Mouse (Mus musculus): ENCODE data around the gene Tnk1. TPM values are rescaled to one million over a fixed set of nuclear protein-coding genes. Genes with fewer than 3 reads are reported as not detected.

Gene Tnk1
- polyA plus RNA-seq, 1 experiment from 2014 or later: not detected

- H3K9ac ChIP-seq: no peak within 1 kb of the TSS
- H3K4me2 ChIP-seq (replicated peaks): no peak within 1 kb of the TSS
- ATAC-seq (ENCODE audit: low FRiP score) (no peak), DNase-seq (ENCODE audit: low spot score) (no peak)
- H3K27ac ChIP-seq: no peak within 1 kb of the TSS
- H3K4me1 ChIP-seq (replicated peaks; ENCODE audit: control insufficient read depth, insufficient read depth, low read length): no peaks in the 10 kb centered on the region
- no peaks in the 10 kb centered on the region for H3K9me3 ChIP-seq (ENCODE audit: control insufficient read depth, low read length)
- no peaks in the 10 kb centered on the region for H3K27me3 ChIP-seq (ENCODE audit: control insufficient read depth, insufficient read depth, low read length)
- no peaks in the 10 kb centered on the region for H3K36me3 ChIP-seq (replicated peaks; ENCODE audit: control insufficient read depth, insufficient read depth)
- H3K4me3 ChIP-seq (replicated peaks; ENCODE audit: low read length): no peak within 1 kb of the TSS
- WGBS: 85% methylated on average over 2 of the region's 2 CpGs
These were observed 40.2 kb downstream of the Tnk1 start, which contains the start of gene Spem2 for GRCm38 (mm10) chr11:69818365-69818764. Gene Spem2 (minus strand): TSS chr11:69818465.

- no peak overlapping the region for H3K4me3 ChIP-seq (replicated peaks; ENCODE audit: low read length)
- H3K4me2 ChIP-seq (replicated peaks): no peak overlapping the region
- H3K27ac ChIP-seq: no peak overlapping the region
- DNase-seq (ENCODE audit: low spot score): no peak
- WGBS: 93% methylated on average over 12 of the region's 12 CpGs
- no peaks in the 10 kb centered on the region for H3K9me3 ChIP-seq (ENCODE audit: control insufficient read depth, low read length)
- no peaks in the 10 kb centered on the region for H3K27me3 ChIP-seq (ENCODE audit: control insufficient read depth, insufficient read depth, low read length)
- H3K36me3 ChIP-seq (replicated peaks; ENCODE audit: control insufficient read depth, insufficient read depth): no peaks in the 10 kb centered on the region
- no peak for ATAC-seq (ENCODE audit: low FRiP score)
- no peaks in the 10 kb centered on the region for H3K4me1 ChIP-seq (replicated peaks; ENCODE audit: control insufficient read depth, insufficient read depth, low read length)
- no peak overlapping the region for H3K9ac ChIP-seq
These were observed 42.0 kb downstream of the Tnk1 start for GRCm38 (mm10) chr11:69816520-69816919.

- no peaks in the 10 kb centered on the region for H3K9me3 ChIP-seq (ENCODE audit: control insufficient read depth, low read length)
- 67% methylated on average over 10 of the region's 10 CpGs for WGBS
These were observed 43.4 kb downstream of the Tnk1 start, which contains the start of gene Gm39566 for GRCm38 (mm10) chr11:69815155-69815554. Gene Gm39566 (minus strand): TSS chr11:69815298.

GRCm38 (mm10) chr11:69810280-69810679, 48.2 kb downstream of the Tnk1 start:
- Histone ChIP-seq H3K27me3 (ENCODE audit: control insufficient read depth, insufficient read depth, low read length) (peaks cover 11% of the 10 kb centered on the region), H3K9me3 (ENCODE audit: control insufficient read depth, low read length) (no peaks in the 10 kb centered on the region), H3K36me3 (replicated peaks; ENCODE audit: control insufficient read depth, insufficient read depth) (no peaks in the 10 kb centered on the region), H3K27ac (no peak overlapping the region), H3K4me3 (replicated peaks; ENCODE audit: low read length) (no peak overlapping the region), H3K9ac (no peak overlapping the region), H3K4me1 (replicated peaks; ENCODE audit: control insufficient read depth, insufficient read depth, low read length) (no peaks in the 10 kb centered on the region), H3K4me2 (replicated peaks) (no peak overlapping the region)
- DNase-seq (ENCODE audit: low spot score): no peak
- ATAC-seq (ENCODE audit: low FRiP score): no peak

More at GRCm38 (mm10) chr11:69815155-69815554, 43.4 kb downstream of the Tnk1 start, which contains the start of gene Gm39566:
- Histone ChIP-seq H3K4me2 (replicated peaks) (no peak within 1 kb of the TSS), H3K4me1 (replicated peaks; ENCODE audit: control insufficient read depth, insufficient read depth, low read length) (no peaks in the 10 kb centered on the region), H3K36me3 (replicated peaks; ENCODE audit: control insufficient read depth, insufficient read depth) (no peaks in the 10 kb centered on the region), H3K27me3 (ENCODE audit: control insufficient read depth, insufficient read depth, low read length) (no peaks in the 10 kb centered on the region), H3K9ac (no peak within 1 kb of the TSS), H3K27ac (no peak within 1 kb of the TSS), H3K4me3 (replicated peaks; ENCODE audit: low read length) (no peak within 1 kb of the TSS)
- no peak for DNase-seq (ENCODE audit: low spot score)
- no peak for ATAC-seq (ENCODE audit: low FRiP score)

GRCm38 (mm10) chr11:69807641-69808040, 50.9 kb downstream of the Tnk1 start:
- H3K27me3 ChIP-seq (ENCODE audit: control insufficient read depth, insufficient read depth, low read length): peaks cover 21% of the 10 kb centered on the region
- no peak overlapping the region for H3K4me2 ChIP-seq (replicated peaks)
- ATAC-seq (ENCODE audit: low FRiP score): no peak
- no peak overlapping the region for H3K4me3 ChIP-seq (replicated peaks; ENCODE audit: low read length)
- H3K9me3 ChIP-seq (ENCODE audit: control insufficient read depth, low read length): no peaks in the 10 kb centered on the region
- H3K27ac ChIP-seq: no peak overlapping the region
- H3K4me1 ChIP-seq (replicated peaks; ENCODE audit: control insufficient read depth, insufficient read depth, low read length): peaks cover 16% of the 10 kb centered on the region
- WGBS: 79% methylated on average over 2 of the region's 2 CpGs
- H3K36me3 ChIP-seq (replicated peaks; ENCODE audit: control insufficient read depth, insufficient read depth): no peaks in the 10 kb centered on the region
- no peak for DNase-seq (ENCODE audit: low spot score)
- H3K9ac ChIP-seq: no peak overlapping the region

GRCm38 (mm10) chr11:69806378-69806777, 52.2 kb downstream of the Tnk1 start:
- no peak overlapping the region for H3K27ac ChIP-seq
- peaks cover 24% of the 10 kb centered on the region for H3K4me1 ChIP-seq (replicated peaks; ENCODE audit: control insufficient read depth, insufficient read depth, low read length)
- no peak overlapping the region for H3K9ac ChIP-seq
- no peaks in the 10 kb centered on the region for H3K9me3 ChIP-seq (ENCODE audit: control insufficient read depth, low read length)
- no peak overlapping the region for H3K4me3 ChIP-seq (replicated peaks; ENCODE audit: low read length)
- DNase-seq (ENCODE audit: low spot score) (no peak), ATAC-seq (ENCODE audit: low FRiP score) (no peak)
- WGBS: 86% methylated on average over 4 of the region's 4 CpGs
- no peaks in the 10 kb centered on the region for H3K36me3 ChIP-seq (replicated peaks; ENCODE audit: control insufficient read depth, insufficient read depth)
- H3K27me3 ChIP-seq (ENCODE audit: control insufficient read depth, insufficient read depth, low read length): peaks cover 21% of the 10 kb centered on the region
- H3K4me2 ChIP-seq (replicated peaks): no peak overlapping the region

GRCm38 (mm10) chr11:69804972-69805909, 53.3 kb downstream of the Tnk1 start, which contains the start of gene Tmem102:
Gene Tmem102 (minus strand): TSS chr11:69805624.
- no peak for DNase-seq (ENCODE audit: low spot score)
- H3K27ac ChIP-seq: no peak within 1 kb of the TSS
- 5% methylated on average over 29 of the region's 29 CpGs for WGBS
- H3K27me3 ChIP-seq (ENCODE audit: control insufficient read depth, insufficient read depth, low read length): peaks cover 21% of the 10 kb centered on the region
- no peak within 1 kb of the TSS for H3K4me3 ChIP-seq (replicated peaks; ENCODE audit: low read length)
- no peaks in the 10 kb centered on the region for H3K36me3 ChIP-seq (replicated peaks; ENCODE audit: control insufficient read depth, insufficient read depth)
- H3K9me3 ChIP-seq (ENCODE audit: control insufficient read depth, low read length): no peaks in the 10 kb centered on the region
- 0 out of 2 replicates have a peak within 1 kb of the TSS, but pooled peaks have one; percentile 4 for H3K9ac ChIP-seq
- no peak for ATAC-seq (ENCODE audit: low FRiP score)
- H3K4me1 ChIP-seq (replicated peaks; ENCODE audit: control insufficient read depth, insufficient read depth, low read length): peaks cover 27% of the 10 kb centered on the region
- peak within 1 kb of the TSS; percentile 88 for H3K4me2 ChIP-seq (replicated peaks)

- 7% methylated on average over 12 of the region's 12 CpGs for WGBS
- Histone ChIP-seq H3K9me3 (ENCODE audit: control insufficient read depth, low read length) (no peaks in the 10 kb centered on the region), H3K4me3 (replicated peaks; ENCODE audit: low read length) (no peak overlapping the region), H3K9ac (0 out of 2 replicates have a peak overlapping the region, but pooled peaks have one; percentile 4), H3K4me1 (replicated peaks; ENCODE audit: control insufficient read depth, insufficient read depth, low read length) (peaks cover 29% of the 10 kb centered on the region), H3K36me3 (replicated peaks; ENCODE audit: control insufficient read depth, insufficient read depth) (no peaks in the 10 kb centered on the region), H3K27ac (no peak overlapping the region), H3K4me2 (replicated peaks) (peak overlapping the region; percentile 88), H3K27me3 (ENCODE audit: control insufficient read depth, insufficient read depth, low read length) (peaks cover 21% of the 10 kb centered on the region)
- ATAC-seq (ENCODE audit: low FRiP score) (no peak), DNase-seq (ENCODE audit: low spot score) (no peak)
These were observed 53.9 kb downstream of the Tnk1 start for GRCm38 (mm10) chr11:69804652-69804940.

- 1% methylated on average over 60 of the region's 60 CpGs for WGBS
- H3K4me3 ChIP-seq (replicated peaks; ENCODE audit: low read length): peak overlapping the region; percentile 49
- H3K9ac ChIP-seq: peak overlapping the region; percentile 70
- ATAC-seq (ENCODE audit: low FRiP score) (peak; percentile 18; the same call in 1 of the 2 replicates), DNase-seq (ENCODE audit: low spot score) (peak; percentile 75)
- peaks cover 21% of the 10 kb centered on the region for H3K27me3 ChIP-seq (ENCODE audit: control insufficient read depth, insufficient read depth, low read length)
- H3K9me3 ChIP-seq (ENCODE audit: control insufficient read depth, low read length): no peaks in the 10 kb centered on the region
- no peaks in the 10 kb centered on the region for H3K36me3 ChIP-seq (replicated peaks; ENCODE audit: control insufficient read depth, insufficient read depth)
- peak overlapping the region; percentile 88 for H3K4me2 ChIP-seq (replicated peaks)
- peaks cover 35% of the 10 kb centered on the region for H3K4me1 ChIP-seq (replicated peaks; ENCODE audit: control insufficient read depth, insufficient read depth, low read length)
- 0 out of 2 replicates have a peak overlapping the region, but pooled peaks have one; percentile 90 for H3K27ac ChIP-seq
These were observed 54.5 kb downstream of the Tnk1 start for GRCm38 (mm10) chr11:69803786-69804651.

Measured in hindbrain, embryonic 14.5 days (tissue).